Comparison of ENCODE assay signal across 9 mouse cellular contexts in genomic region chr11:97569301-97569724, GRCm38 (mm10). TPM values are rescaled to one million over a fixed set of nuclear protein-coding genes. Genes with fewer than 3 reads are reported as not detected.
DNase-seq lines count a peak whose midpoint lies in the region; ATAC-seq and TF ChIP-seq lines count a peak whose summit lies in the region.
"Had no signal": no experiment of that assay in that cellular context is flagged by ENCODE, and none has a peak within 500 bp of the region (broad histone marks: within the 10 kb centered on the region; RNA-seq: fewer than 3 reads in every experiment).

No protein-coding gene starts in this region.

- peak; percentile 39 for DNase-seq in cerebellum, adult 11 months
- DNase-seq in neural tube, embryonic 10.5 days (ENCODE audit: extremely low spot score, low spot score) = no peak
- no peak for DNase-seq in midbrain, postnatal 0 days (ENCODE audit: low spot score)
- no peak for DNase-seq in lung, adult 18-20 months
- no peak for DNase-seq in kidney, adult 2 months

- WGBS in neural tube, embryonic 14.5 days = 32% methylated on average over 5 of the region's 5 CpGs
- 24% methylated on average over 5 of the region's 5 CpGs for WGBS in hindbrain, embryonic 12.5 days
- 30% methylated on average over 5 of the region's 5 CpGs for WGBS in midbrain, postnatal 0 days
- 51% methylated on average over 5 of the region's 5 CpGs for WGBS in kidney, adult 2 months

- no peaks in the 10 kb centered on the region for H3K9me3 ChIP-seq in neural tube, embryonic 14.5 days (ENCODE audit: control insufficient read depth, low read length)
- H3K9me3 ChIP-seq in hindbrain, embryonic 12.5 days (replicated peaks) = no peaks in the 10 kb centered on the region
- no peaks in the 10 kb centered on the region for H3K9me3 ChIP-seq in midbrain, postnatal 0 days (ENCODE audit: low read length)
- H3K9me3 ChIP-seq: limb, embryonic 15.5 days had no signal

- ATAC-seq in cerebellum, adult (ENCODE audit: insufficient number of reproducible peaks, low FRiP score, low TSS enrichment) = no peak
- no peak for ATAC-seq in neural tube, embryonic 14.5 days (ENCODE audit: low read depth)
- ATAC-seq in hindbrain, embryonic 12.5 days (ENCODE audit: low FRiP score) = no peak
- no peak for ATAC-seq in midbrain, postnatal 0 days (ENCODE audit: low FRiP score)

- H3K9ac ChIP-seq in neural tube, embryonic 14.5 days (replicated peaks; ENCODE audit: low read depth, low read length) = no peak overlapping the region
- no peak overlapping the region for H3K9ac ChIP-seq in hindbrain, embryonic 12.5 days
- no peak overlapping the region for H3K9ac ChIP-seq in midbrain, postnatal 0 days (replicated peaks; ENCODE audit: low read length, poor library complexity, severe bottlenecking)
- H3K9ac ChIP-seq: limb, embryonic 15.5 days had no signal

- no peak for TF ChIP-seq POLR2A in kidney, adult 2 months (IDR thresholded peaks at IDR 0.05; ENCODE audit: low read depth, low read length)

- H3K36me3 ChIP-seq in neural tube, embryonic 14.5 days (ENCODE audit: control insufficient read depth, insufficient read depth, low read length) = no peaks in the 10 kb centered on the region
- no peaks in the 10 kb centered on the region for H3K36me3 ChIP-seq in hindbrain, embryonic 12.5 days
- no peaks in the 10 kb centered on the region for H3K36me3 ChIP-seq in midbrain, postnatal 0 days (ENCODE audit: insufficient read depth, low read length)
- H3K36me3 ChIP-seq in kidney, adult 2 months (ENCODE audit: control insufficient read depth, insufficient read depth, low read length) = no peaks in the 10 kb centered on the region
- H3K36me3 ChIP-seq: limb, embryonic 15.5 days had no signal

- H3K27ac ChIP-seq in neural tube, embryonic 14.5 days (ENCODE audit: low read depth, low read length) = peak overlapping the region; percentile 49; the same call in 1 of the 2 replicates
- H3K27ac ChIP-seq in hindbrain, embryonic 12.5 days = 0 out of 2 replicates have a peak overlapping the region, but pooled peaks have one; percentile 12
- H3K27ac ChIP-seq in midbrain, postnatal 0 days (ENCODE audit: low read depth, low read length) = 0 out of 2 replicates have a peak overlapping the region, but pooled peaks have one; percentile 38
- H3K27ac ChIP-seq in kidney, adult 2 months (ENCODE audit: insufficient read depth, low read depth, low read length) = no peak overlapping the region
- H3K27ac ChIP-seq: limb, embryonic 15.5 days had no signal

- no peak for TF ChIP-seq CTCF in midbrain, postnatal 0 days (IDR thresholded peaks at IDR 0.05)
- no peak for TF ChIP-seq CTCF in kidney, adult 2 months (conservative IDR thresholded peaks at IDR 0.05; ENCODE audit: insufficient read depth, insufficient read length, low read depth, low read length)

- H3K4me2 ChIP-seq in neural tube, embryonic 14.5 days (ENCODE audit: low read depth, low read length) = no peak overlapping the region
- H3K4me2 ChIP-seq in hindbrain, embryonic 12.5 days (replicated peaks) = no peak overlapping the region
- H3K4me2 ChIP-seq in midbrain, postnatal 0 days (ENCODE audit: low read depth, low read length, poor library complexity, severe bottlenecking) = 0 out of 2 replicates have a peak overlapping the region, but pooled peaks have one; percentile 12

- H3K4me3 ChIP-seq in neural tube, embryonic 14.5 days (ENCODE audit: low read depth, low read length) = no peak overlapping the region
- H3K4me3 ChIP-seq in hindbrain, embryonic 12.5 days = no peak overlapping the region
- H3K4me3 ChIP-seq in midbrain, postnatal 0 days (ENCODE audit: low read depth, low read length) = no peak overlapping the region
- H3K4me3 ChIP-seq in kidney, adult 2 months (ENCODE audit: insufficient read depth, low read depth, low read length) = no peak overlapping the region
- H3K4me3 ChIP-seq: limb, embryonic 15.5 days had no signal

- H3K27me3 ChIP-seq in neural tube, embryonic 14.5 days (ENCODE audit: control insufficient read depth, insufficient read depth, low read length) = peaks cover 3% of the 10 kb centered on the region; the same call in 1 of the 2 replicates
- H3K27me3 ChIP-seq in hindbrain, embryonic 12.5 days = peaks cover 50% of the 10 kb centered on the region
- H3K27me3 ChIP-seq in midbrain, postnatal 0 days (ENCODE audit: insufficient read depth, low read length) = no peaks in the 10 kb centered on the region
- no peaks in the 10 kb centered on the region for H3K27me3 ChIP-seq in kidney, adult 2 months (replicated peaks; ENCODE audit: control insufficient read depth, insufficient read depth, low read length)

- H3K4me1 ChIP-seq in neural tube, embryonic 14.5 days (ENCODE audit: control insufficient read depth, insufficient read depth, low read length) = peaks cover 90% of the 10 kb centered on the region
- H3K4me1 ChIP-seq in hindbrain, embryonic 12.5 days = peaks cover 98% of the 10 kb centered on the region
- peaks cover 32% of the 10 kb centered on the region for H3K4me1 ChIP-seq in midbrain, postnatal 0 days (ENCODE audit: insufficient read depth, low read length)
- no peaks in the 10 kb centered on the region for H3K4me1 ChIP-seq in kidney, adult 2 months (ENCODE audit: control insufficient read depth, insufficient read depth, low read length)

RNA-seq across cellular contexts. Expression of gene Srcin1, which starts 6.7 kb away (rescaled TPM):
- polyA plus RNA-seq in neural tube, embryonic 14.5 days (2014; fragmentation: Nextera tagmentation; extraction: Ambion mirVana) = 7.6 and 8.1 TPM in 2 replicates
- 6.3 and 6.7 TPM in 2 replicates for polyA plus RNA-seq in hindbrain, embryonic 12.5 days (2016; fragmentation: Nextera tagmentation; extraction: Ambion mirVana)
- 95.0 and 100 TPM in 2 replicates for total RNA-seq in midbrain, postnatal 0 days (2014; rRNA removed)
- 13.1 and 14.0 TPM in 2 replicates for polyA plus RNA-seq in midbrain, postnatal 0 days (2015; fragmentation: Nextera tagmentation; extraction: Ambion mirVana)
- 13.0 and 13.2 TPM in 2 replicates for polyA plus RNA-seq in kidney, adult 2 months (2012; rRNA removed)
